Mouse (Mus musculus): Measurements from ENCODE around the gene Lpar1. TPM values are rescaled to one million over a fixed set of nuclear protein-coding genes. Genes with fewer than 3 reads are reported as not detected.

Gene Lpar1
- polyA plus RNA-seq, 1 experiment from 2014 or later, result 63.8 TPM

DNA sequence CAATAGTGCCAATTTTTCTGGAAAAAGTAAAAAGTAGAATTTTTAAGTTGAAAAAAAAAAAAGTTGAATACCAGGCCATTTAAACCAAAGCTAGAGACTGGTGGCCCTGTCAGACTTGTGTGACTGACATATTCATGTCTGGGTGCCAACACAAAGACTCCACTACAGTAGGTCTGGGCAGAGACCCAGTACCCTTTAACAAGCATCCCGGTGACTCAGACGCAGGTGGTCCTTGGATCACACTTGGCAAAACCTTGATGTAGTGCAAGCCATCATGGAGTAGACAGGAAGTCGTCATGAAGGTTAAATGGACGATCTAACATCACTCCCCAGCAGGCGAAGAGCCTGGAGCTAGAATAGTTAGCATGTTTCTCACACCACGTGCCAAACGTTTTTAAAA lies 84.7 kb downstream of the Lpar1 start:
- 91% methylated on average over 7 of the region's 7 CpGs for WGBS
- no peak for DNase-seq (ENCODE audit: low spot score)

DNA sequence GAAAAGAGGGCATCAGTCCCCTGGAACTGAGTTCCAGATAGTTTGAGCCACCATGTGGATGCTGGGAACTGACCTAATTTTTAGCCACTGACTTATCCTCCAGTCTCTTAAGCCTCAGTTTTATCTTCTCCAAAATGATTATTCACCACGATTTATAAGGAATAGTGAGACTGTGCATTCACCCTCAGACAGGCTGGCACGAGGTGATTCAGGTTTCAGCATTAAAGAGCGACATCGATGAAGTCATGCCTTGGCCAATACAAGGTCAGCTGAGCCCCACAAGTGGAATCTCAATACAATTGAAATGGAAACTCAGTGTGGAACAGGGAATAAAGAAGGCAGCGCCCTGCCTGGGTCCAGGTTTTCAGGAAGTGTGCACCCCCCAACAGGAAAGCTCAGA lies 88.1 kb downstream of the Lpar1 start:
- 95% methylated on average over 5 of the region's 5 CpGs for WGBS
- Histone ChIP-seq H3K4me1 (replicated peaks; ENCODE audit: control insufficient read depth, insufficient read depth, low read length) (no peaks in the 10 kb centered on the region), H3K27me3 (ENCODE audit: control insufficient read depth, insufficient read depth, low read length) (no peaks in the 10 kb centered on the region), H3K4me3 (ENCODE audit: low read depth, low read length) (no peak overlapping the region), H3K9me3 (ENCODE audit: control insufficient read depth, low read length) (no peaks in the 10 kb centered on the region), H3K9ac (ENCODE audit: low read length) (no peak overlapping the region), H3K27ac (ENCODE audit: low read depth, low read length) (no peak overlapping the region), H3K36me3 (ENCODE audit: control insufficient read depth, insufficient read depth, low read length) (no peaks in the 10 kb centered on the region), H3K4me2 (ENCODE audit: low read depth, low read length, severe bottlenecking) (no peak overlapping the region)
- ATAC-seq (replicated peaks; ENCODE audit: low FRiP score) (no peak), DNase-seq (ENCODE audit: low spot score) (no peak)

More for the DNA sequence above, 84.7 kb downstream of the Lpar1 start:
- H3K4me1 ChIP-seq (replicated peaks; ENCODE audit: control insufficient read depth, insufficient read depth, low read length), result no peaks in the 10 kb centered on the region
- H3K4me3 ChIP-seq (ENCODE audit: low read depth, low read length), result no peak overlapping the region
- no peaks in the 10 kb centered on the region for H3K27me3 ChIP-seq (ENCODE audit: control insufficient read depth, insufficient read depth, low read length)
- H3K9me3 ChIP-seq (ENCODE audit: control insufficient read depth, low read length), result no peaks in the 10 kb centered on the region
- ATAC-seq (replicated peaks; ENCODE audit: low FRiP score), result no peak
- no peaks in the 10 kb centered on the region for H3K36me3 ChIP-seq (ENCODE audit: control insufficient read depth, insufficient read depth, low read length)
- H3K9ac ChIP-seq (ENCODE audit: low read length), result no peak overlapping the region
- no peak overlapping the region for H3K4me2 ChIP-seq (ENCODE audit: low read depth, low read length, severe bottlenecking)
- no peak overlapping the region for H3K27ac ChIP-seq (ENCODE audit: low read depth, low read length)

DNA sequence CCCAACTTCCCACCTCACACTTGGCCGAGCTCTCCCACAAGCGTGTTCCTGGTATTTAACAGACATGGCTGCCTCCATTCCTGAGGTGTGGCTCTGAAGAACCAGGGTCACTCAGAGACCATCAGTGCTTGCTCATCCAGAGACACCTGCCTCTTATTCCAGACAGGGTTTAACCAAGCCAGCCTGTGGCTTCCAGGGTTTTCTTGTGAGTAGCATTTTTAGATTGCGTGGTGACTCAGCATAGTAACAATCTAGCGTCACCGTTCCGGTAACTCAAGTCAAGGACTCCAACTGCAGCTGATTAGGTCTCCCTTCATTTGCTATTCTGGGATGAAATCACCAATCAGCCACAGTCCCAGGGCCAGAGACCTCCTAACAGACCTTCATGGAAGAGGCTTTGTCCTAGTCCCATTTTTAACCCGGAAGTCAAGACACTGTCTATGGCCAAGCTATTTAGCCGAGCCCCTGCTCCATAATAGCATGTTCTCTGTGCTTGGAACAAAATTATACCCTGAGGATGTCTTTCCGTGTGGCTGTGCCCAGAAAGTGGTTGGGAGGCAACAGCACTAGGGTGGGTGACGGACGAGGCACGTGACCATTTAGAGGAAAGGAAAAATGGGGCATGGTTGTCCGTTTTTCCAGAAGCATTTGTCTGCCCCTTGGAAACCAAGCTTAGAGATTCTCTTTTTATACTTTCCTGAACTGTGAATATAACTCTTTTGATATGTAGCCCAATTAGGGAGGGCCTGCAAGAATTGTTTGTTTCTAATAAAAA lies 89.1 kb downstream of the Lpar1 start:
- no peak overlapping the region for H3K4me3 ChIP-seq (ENCODE audit: low read depth, low read length)
- 90% methylated on average over 13 of the region's 13 CpGs for WGBS
- ATAC-seq (replicated peaks; ENCODE audit: low FRiP score), result no peak

DNA sequence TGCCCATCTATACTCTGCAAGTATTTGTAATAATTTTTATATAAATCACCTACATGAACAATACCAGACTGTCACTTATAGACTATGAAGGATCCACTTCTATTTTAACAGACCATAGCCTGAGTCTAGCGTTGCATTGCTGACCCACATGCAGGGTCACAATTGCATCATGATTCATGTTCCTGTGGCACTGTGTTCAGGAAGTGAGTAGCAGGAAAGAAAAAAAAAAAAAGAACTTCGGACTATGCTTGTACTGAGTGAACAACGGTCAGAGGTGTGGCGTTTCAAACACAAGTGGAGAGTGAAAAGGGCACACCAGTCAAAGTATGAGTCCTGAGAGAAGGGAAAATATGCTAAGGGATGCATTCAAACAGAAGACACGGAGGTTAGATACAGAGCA lies 90.7 kb downstream of the Lpar1 start:
- Histone ChIP-seq H3K4me1 (replicated peaks; ENCODE audit: control insufficient read depth, insufficient read depth, low read length) (no peaks in the 10 kb centered on the region), H3K27me3 (ENCODE audit: control insufficient read depth, insufficient read depth, low read length) (no peaks in the 10 kb centered on the region), H3K4me2 (ENCODE audit: low read depth, low read length, severe bottlenecking) (no peak overlapping the region), H3K9ac (ENCODE audit: low read length) (no peak overlapping the region), H3K27ac (ENCODE audit: low read depth, low read length) (no peak overlapping the region), H3K9me3 (ENCODE audit: control insufficient read depth, low read length) (no peaks in the 10 kb centered on the region), H3K36me3 (ENCODE audit: control insufficient read depth, insufficient read depth, low read length) (no peaks in the 10 kb centered on the region), H3K4me3 (ENCODE audit: low read depth, low read length) (no peak overlapping the region)
- no peak for DNase-seq (ENCODE audit: low spot score)
- WGBS, result 88% methylated on average over 5 of the region's 5 CpGs
- no peak for ATAC-seq (replicated peaks; ENCODE audit: low FRiP score)

More for the DNA sequence above, 89.1 kb downstream of the Lpar1 start:
- Histone ChIP-seq H3K4me2 (ENCODE audit: low read depth, low read length, severe bottlenecking) (no peak overlapping the region), H3K4me1 (replicated peaks; ENCODE audit: control insufficient read depth, insufficient read depth, low read length) (no peaks in the 10 kb centered on the region), H3K27ac (ENCODE audit: low read depth, low read length) (no peak overlapping the region), H3K9ac (ENCODE audit: low read length) (no peak overlapping the region), H3K9me3 (ENCODE audit: control insufficient read depth, low read length) (no peaks in the 10 kb centered on the region), H3K27me3 (ENCODE audit: control insufficient read depth, insufficient read depth, low read length) (no peaks in the 10 kb centered on the region), H3K36me3 (ENCODE audit: control insufficient read depth, insufficient read depth, low read length) (no peaks in the 10 kb centered on the region)
- DNase-seq (ENCODE audit: low spot score), result no peak

DNA sequence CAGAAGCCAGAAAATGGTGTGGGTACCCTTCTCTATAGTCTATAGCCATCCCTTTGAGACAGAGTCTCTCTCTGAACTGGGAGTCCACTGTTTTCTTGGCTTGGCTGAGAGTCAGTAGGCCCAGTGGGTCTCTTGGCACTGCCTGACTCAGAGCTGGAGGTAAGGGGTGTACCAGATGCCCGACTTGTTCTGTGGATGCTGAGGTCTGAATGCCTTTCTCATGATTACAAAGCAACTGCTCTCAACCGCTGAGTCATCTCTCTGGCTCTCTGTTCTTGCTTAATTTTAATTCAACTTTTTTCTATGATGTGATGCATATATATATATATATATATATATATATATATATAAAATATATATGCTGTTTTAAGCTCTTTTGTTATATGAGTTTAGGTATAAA lies 91.1 kb downstream of the Lpar1 start:
- Histone ChIP-seq H3K4me2 (ENCODE audit: low read depth, low read length, severe bottlenecking) (no peak overlapping the region), H3K27me3 (ENCODE audit: control insufficient read depth, insufficient read depth, low read length) (no peaks in the 10 kb centered on the region), H3K36me3 (ENCODE audit: control insufficient read depth, insufficient read depth, low read length) (no peaks in the 10 kb centered on the region), H3K9me3 (ENCODE audit: control insufficient read depth, low read length) (no peaks in the 10 kb centered on the region), H3K4me3 (ENCODE audit: low read depth, low read length) (no peak overlapping the region), H3K27ac (ENCODE audit: low read depth, low read length) (no peak overlapping the region), H3K4me1 (replicated peaks; ENCODE audit: control insufficient read depth, insufficient read depth, low read length) (no peaks in the 10 kb centered on the region), H3K9ac (ENCODE audit: low read length) (no peak overlapping the region)
- 85% methylated on average over 2 of the region's 2 CpGs for WGBS
- ATAC-seq (replicated peaks; ENCODE audit: low FRiP score) (no peak), DNase-seq (ENCODE audit: low spot score) (no peak)

DNA sequence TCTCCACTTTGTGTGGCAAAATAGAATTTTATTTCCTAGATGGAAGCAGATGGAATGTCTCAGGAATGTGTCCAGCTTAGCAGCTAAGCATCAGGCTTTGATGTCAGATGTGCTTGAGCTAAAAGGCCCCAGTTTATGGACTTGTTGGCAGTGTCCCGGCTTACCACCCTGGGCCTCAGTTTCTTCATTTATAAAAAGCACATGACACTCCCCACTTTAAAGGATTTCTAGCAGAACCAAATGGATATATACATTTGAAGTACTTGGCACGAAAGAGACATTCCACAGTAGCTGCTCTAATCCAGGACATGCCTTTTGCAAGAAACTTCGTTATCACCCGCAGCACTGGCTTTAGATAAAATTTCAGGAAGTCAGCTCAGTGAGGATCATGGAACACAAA lies 100.4 kb downstream of the Lpar1 start:
- Histone ChIP-seq H3K4me1 (replicated peaks; ENCODE audit: control insufficient read depth, insufficient read depth, low read length) (no peaks in the 10 kb centered on the region), H3K27me3 (ENCODE audit: control insufficient read depth, insufficient read depth, low read length) (no peaks in the 10 kb centered on the region), H3K4me3 (ENCODE audit: low read depth, low read length) (no peak overlapping the region), H3K36me3 (ENCODE audit: control insufficient read depth, insufficient read depth, low read length) (no peaks in the 10 kb centered on the region), H3K9me3 (ENCODE audit: control insufficient read depth, low read length) (no peaks in the 10 kb centered on the region; the same call in 1 of the 2 replicates), H3K4me2 (ENCODE audit: low read depth, low read length, severe bottlenecking) (no peak overlapping the region), H3K27ac (ENCODE audit: low read depth, low read length) (no peak overlapping the region), H3K9ac (ENCODE audit: low read length) (no peak overlapping the region)
- 89% methylated on average over 4 of the region's 4 CpGs for WGBS
- ATAC-seq (replicated peaks; ENCODE audit: low FRiP score) (no peak), DNase-seq (ENCODE audit: low spot score) (no peak)

DNA sequence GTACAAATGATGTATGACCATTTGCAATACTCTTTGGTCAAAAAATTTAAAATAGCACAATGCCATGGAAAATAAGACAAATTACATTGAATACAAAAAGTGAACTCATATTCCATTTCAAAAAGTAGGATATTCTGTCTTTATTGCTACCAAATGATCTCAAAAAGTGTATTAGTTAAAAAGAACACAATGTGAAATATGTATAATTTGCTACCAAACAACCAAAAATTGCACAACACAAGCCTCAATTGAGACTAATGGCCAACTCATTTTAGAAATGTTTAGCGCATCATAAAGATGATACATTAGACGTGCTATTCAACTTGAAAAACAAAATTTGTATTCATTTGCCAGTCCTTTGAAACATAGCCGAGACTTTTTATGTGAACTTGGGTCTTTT lies 104.9 kb downstream of the Lpar1 start:
- Histone ChIP-seq H3K4me2 (ENCODE audit: low read depth, low read length, severe bottlenecking) (no peak overlapping the region), H3K9ac (ENCODE audit: low read length) (no peak overlapping the region), H3K27me3 (ENCODE audit: control insufficient read depth, insufficient read depth, low read length) (no peaks in the 10 kb centered on the region), H3K27ac (ENCODE audit: low read depth, low read length) (no peak overlapping the region), H3K36me3 (ENCODE audit: control insufficient read depth, insufficient read depth, low read length) (no peaks in the 10 kb centered on the region), H3K4me3 (ENCODE audit: low read depth, low read length) (no peak overlapping the region), H3K4me1 (replicated peaks; ENCODE audit: control insufficient read depth, insufficient read depth, low read length) (no peaks in the 10 kb centered on the region), H3K9me3 (ENCODE audit: control insufficient read depth, low read length) (no peaks in the 10 kb centered on the region)
- ATAC-seq (replicated peaks; ENCODE audit: low FRiP score), result no peak
- 92% methylated on average over 3 of the region's 3 CpGs for WGBS
- DNase-seq (ENCODE audit: low spot score), result no peak

DNA sequence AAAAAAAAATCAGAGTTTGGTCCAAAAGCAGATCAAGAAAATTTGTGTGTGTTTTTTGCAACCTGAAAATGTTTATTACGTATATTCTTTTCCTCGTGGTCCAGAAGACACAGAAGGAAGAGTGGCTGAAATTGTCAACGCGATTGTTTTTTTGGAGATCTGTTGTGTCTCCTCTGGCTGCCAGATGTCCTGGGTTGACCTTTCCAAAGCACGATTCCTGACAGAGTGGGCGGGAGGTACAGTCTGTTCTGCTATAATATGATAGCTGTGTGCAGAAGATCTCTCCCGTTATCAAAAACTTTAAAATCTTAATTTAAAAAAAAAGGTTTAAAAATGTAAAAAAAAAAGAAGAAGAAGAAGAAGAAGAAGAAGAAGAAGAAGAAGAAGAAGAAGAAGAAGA lies 105.9 kb downstream of the Lpar1 start:
- H3K27me3 ChIP-seq (ENCODE audit: control insufficient read depth, insufficient read depth, low read length), result no peaks in the 10 kb centered on the region
- H3K27ac ChIP-seq (ENCODE audit: low read depth, low read length), result no peak overlapping the region
- no peak for DNase-seq (ENCODE audit: low spot score)
- no peaks in the 10 kb centered on the region for H3K9me3 ChIP-seq (ENCODE audit: control insufficient read depth, low read length)
- no peak overlapping the region for H3K4me3 ChIP-seq (ENCODE audit: low read depth, low read length)
- no peaks in the 10 kb centered on the region for H3K4me1 ChIP-seq (replicated peaks; ENCODE audit: control insufficient read depth, insufficient read depth, low read length)
- no peaks in the 10 kb centered on the region for H3K36me3 ChIP-seq (ENCODE audit: control insufficient read depth, insufficient read depth, low read length)
- ATAC-seq (replicated peaks; ENCODE audit: low FRiP score), result no peak
- H3K9ac ChIP-seq (ENCODE audit: low read length), result no peak overlapping the region
- WGBS, result 88% methylated on average over 7 of the region's 7 CpGs
- H3K4me2 ChIP-seq (ENCODE audit: low read depth, low read length, severe bottlenecking), result no peak overlapping the region

DNA sequence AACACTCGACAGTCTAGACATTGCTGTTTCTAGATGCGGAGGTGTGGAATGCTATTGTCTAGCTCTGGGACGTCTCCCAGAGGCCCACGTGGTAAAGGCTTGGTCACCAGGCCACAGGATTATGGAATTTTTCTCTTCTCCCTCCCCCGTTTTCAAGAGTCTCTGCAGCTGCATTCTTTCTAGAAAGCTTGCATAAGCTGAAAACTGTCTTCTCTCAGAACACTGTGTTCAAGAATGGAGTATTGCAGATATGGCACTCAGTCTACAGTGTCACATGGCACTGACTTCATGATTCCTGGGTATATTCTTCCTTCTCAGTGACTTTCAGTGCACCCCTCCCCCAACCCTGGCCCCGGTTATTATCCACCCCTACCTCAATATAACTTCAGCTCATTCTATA lies 107.9 kb downstream of the Lpar1 start:
- DNase-seq (ENCODE audit: low spot score), result no peak
- no peak for ATAC-seq (replicated peaks; ENCODE audit: low FRiP score)

More for the DNA sequence above, 107.9 kb downstream of the Lpar1 start:
- Histone ChIP-seq H3K9ac (ENCODE audit: low read length) (no peak overlapping the region), H3K36me3 (ENCODE audit: control insufficient read depth, insufficient read depth, low read length) (no peaks in the 10 kb centered on the region), H3K4me2 (ENCODE audit: low read depth, low read length, severe bottlenecking) (no peak overlapping the region), H3K27me3 (ENCODE audit: control insufficient read depth, insufficient read depth, low read length) (no peaks in the 10 kb centered on the region), H3K27ac (ENCODE audit: low read depth, low read length) (no peak overlapping the region), H3K9me3 (ENCODE audit: control insufficient read depth, low read length) (no peaks in the 10 kb centered on the region), H3K4me1 (replicated peaks; ENCODE audit: control insufficient read depth, insufficient read depth, low read length) (no peaks in the 10 kb centered on the region), H3K4me3 (ENCODE audit: low read depth, low read length) (no peak overlapping the region)
- WGBS, result 74% methylated on average over 6 of the region's 6 CpGs
